Mouse (Mus musculus): Measurements from ENCODE around the gene Nek8. TPM values are rescaled to one million over a fixed set of nuclear protein-coding genes. Genes with fewer than 3 reads are reported as not detected.

The Nek8 gene
- polyA plus RNA-seq, 1 experiment from 2014 or later: 16.5 TPM

DNA sequence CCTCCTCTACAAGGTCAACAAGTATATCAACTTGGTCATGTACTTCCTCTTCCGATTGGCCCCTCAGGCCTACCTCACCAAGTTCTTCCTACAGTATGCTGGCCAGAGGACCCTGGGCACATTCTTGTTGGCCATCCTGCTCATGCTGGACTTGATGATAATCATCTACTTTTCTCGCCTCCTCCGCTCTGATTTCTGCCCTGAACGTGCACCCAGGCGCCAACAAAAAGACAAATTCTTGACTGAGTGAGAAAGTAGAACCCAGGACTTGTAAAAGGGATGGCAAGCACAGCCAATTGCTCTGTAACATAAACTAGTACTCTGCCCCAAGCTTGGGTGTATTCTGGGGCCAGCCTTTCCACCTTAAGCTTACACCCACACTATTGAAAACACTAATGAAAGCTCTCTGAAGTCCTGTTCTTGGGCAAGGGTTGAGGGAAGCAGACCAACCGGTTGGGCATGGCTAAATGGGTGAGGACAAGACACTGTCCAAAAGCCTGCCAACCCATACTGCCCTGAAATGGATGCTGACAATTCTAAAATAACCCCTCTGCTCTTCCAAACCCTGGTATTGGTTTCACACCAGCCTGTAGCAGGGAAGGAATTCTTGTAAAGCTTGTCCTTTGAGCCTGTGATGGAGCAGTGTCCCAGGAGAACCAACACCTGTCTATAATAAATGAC lies 3.7 kb upstream of the Nek8 start:
- WGBS: 62% methylated on average over 6 of the region's 6 CpGs

DNA sequence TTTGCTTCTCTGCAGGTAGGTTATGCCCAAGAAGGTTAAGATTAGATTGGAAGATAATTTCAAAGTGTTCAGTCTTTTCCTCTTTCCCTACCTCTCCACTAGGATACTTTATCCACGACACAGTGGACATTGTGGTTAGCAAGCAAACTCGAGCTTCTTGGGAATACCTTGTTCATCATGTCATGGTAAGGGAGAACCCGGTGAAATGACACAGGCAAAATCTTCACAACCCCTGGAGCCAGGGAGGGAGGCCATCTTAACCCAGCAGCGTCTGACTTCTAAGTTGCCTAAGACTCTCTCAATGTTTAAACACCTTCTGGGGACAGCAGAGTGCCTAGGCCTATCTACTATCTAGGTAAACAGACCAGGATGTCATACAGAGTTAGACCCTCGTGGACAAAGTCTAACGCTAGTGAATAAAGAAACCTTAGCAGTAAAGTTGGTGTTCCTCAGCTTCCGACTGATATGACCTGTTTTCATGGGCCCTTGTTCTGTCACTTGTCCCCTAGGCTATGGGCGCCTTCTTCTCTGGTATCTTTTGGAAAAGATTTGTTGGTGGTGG lies 3.0 kb upstream of the Nek8 start:
- no peaks in the 10 kb centered on the region for H3K9me3 ChIP-seq
- peak overlapping the region; percentile 76 for H3K4me3 ChIP-seq
- H3K27me3 ChIP-seq (ENCODE audit: insufficient read depth, poor library complexity, severe bottlenecking): no peaks in the 10 kb centered on the region
- no peak for DNase-seq (ENCODE audit: low spot score)
- peaks cover 59% of the 10 kb centered on the region for H3K4me1 ChIP-seq
- H3K27ac ChIP-seq: peak overlapping the region; percentile 94
- WGBS: 25% methylated on average over 8 of the region's 8 CpGs
- peaks cover 31% of the 10 kb centered on the region for H3K36me3 ChIP-seq

More for the DNA sequence above, 3.7 kb upstream of the Nek8 start:
- H3K4me3 ChIP-seq: peak overlapping the region; percentile 76
- H3K9me3 ChIP-seq: no peaks in the 10 kb centered on the region
- H3K27me3 ChIP-seq (ENCODE audit: insufficient read depth, poor library complexity, severe bottlenecking): no peaks in the 10 kb centered on the region
- peaks cover 57% of the 10 kb centered on the region for H3K4me1 ChIP-seq
- H3K27ac ChIP-seq: no peak overlapping the region
- no peak for DNase-seq (ENCODE audit: low spot score)
- peaks cover 31% of the 10 kb centered on the region for H3K36me3 ChIP-seq

DNA sequence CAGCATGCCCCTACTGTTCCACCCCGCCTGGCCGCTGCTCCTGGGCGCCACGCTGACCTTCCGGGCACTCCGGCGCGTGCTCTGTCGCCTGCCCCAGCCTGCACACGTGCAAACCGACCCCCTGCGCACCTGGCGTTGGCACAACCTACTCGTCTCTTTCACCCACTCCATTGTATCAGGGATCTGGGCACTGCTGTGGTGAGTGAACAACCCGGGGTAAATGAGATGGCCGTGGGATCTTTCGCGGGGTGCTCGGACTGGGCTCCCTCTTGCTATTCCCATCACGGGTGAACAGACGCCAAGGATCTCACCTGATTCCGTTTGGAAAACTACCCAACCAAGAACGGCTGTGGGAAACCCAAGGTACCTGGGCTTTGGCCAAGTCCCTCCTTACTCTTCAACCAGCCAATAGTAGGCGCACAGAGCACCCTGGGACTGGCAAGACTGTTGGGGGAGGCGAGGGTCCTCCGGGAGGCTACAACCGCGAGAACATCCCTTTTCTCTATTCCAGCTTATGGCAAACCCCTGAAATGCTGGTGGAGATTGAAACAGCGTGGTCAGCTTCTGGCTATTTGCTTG lies 2.5 kb upstream of the Nek8 start:
- WGBS: 1% methylated on average over 29 of the region's 29 CpGs
- H3K4me1 ChIP-seq: peaks cover 58% of the 10 kb centered on the region

DNA sequence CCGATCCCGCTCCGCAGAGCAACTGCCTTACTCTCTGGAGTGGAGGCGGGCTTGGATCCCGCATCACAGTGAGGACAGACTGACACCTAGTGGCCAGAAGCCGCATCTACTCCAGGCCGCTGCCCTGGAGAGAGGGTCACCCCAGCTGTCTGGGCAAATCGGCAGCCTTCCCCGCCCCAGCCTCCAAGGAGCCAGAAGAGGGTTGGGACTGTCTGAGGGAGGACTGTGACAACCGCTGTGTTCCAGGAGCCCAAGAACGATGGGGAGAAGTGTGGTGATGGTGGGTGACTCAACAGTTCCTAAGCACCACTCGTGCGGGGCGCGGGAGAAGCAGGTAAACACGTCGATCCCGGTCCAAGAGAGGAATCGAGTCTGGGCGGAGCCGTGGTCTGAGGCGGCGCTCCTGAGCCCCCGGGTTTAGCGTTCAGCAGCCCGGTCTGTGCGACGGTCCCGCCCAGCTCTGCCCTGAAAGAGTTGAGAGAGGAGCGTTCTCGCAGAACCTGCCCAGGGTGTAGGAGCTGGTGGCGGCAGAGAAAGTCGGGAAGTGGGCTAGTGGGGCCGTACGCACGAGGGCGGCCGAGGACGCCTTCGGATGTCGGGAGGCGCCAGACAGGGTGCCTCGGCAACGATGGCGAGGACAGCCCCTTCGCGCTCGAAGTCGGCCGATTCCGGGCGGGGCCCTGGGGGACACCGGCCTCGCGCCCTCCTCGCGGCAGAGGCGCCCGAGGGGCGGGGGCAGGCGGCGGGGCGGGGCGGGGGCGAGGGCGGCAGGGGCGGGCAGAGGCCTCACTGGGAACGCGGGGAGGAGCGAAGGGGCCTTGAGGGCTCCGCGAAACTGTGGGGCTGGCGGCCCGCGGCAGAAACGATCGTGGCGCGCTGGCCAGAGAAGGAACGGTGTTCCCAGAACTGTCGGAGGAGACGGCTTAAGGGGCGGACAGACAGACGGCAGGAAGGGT lies 1.7 kb upstream of the Nek8 start:
- peak; percentile 97 for DNase-seq (ENCODE audit: low spot score)
- Histone ChIP-seq H3K36me3 (peaks cover 31% of the 10 kb centered on the region), H3K9me3 (no peaks in the 10 kb centered on the region), H3K4me3 (peak overlapping the region; percentile 76), H3K27me3 (ENCODE audit: insufficient read depth, poor library complexity, severe bottlenecking) (no peaks in the 10 kb centered on the region), H3K27ac (peak overlapping the region; percentile 94), H3K4me1 (peaks cover 56% of the 10 kb centered on the region)
- WGBS: under 1% methylated on average over 84 of the region's 84 CpGs

More for the DNA sequence above, 2.5 kb upstream of the Nek8 start:
- H3K9me3 ChIP-seq: no peaks in the 10 kb centered on the region
- H3K27ac ChIP-seq: peak overlapping the region; percentile 94
- peak overlapping the region; percentile 76 for H3K4me3 ChIP-seq
- peak; percentile 89 for DNase-seq (ENCODE audit: low spot score)
- H3K36me3 ChIP-seq: peaks cover 31% of the 10 kb centered on the region
- no peaks in the 10 kb centered on the region for H3K27me3 ChIP-seq (ENCODE audit: insufficient read depth, poor library complexity, severe bottlenecking)

DNA sequence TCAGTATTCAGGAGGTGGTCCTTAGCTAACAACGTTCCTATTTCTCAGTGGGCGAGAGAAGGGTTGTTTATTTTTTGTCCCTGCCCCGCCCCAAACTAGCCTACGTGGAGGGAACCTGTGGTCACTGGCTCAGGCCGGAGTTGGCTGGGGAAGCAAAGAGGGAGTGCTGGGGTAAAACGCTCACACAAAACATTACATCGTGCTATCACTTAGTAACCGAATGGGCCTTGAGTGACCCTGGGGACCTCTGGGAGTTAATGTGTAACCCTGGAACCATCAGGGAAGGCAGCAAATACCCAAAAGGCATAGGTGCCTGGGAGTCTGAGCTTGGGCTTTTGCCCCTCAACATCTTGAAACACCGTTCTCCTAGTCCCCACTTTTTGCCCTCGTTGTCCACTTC lies 962 bp upstream of the Nek8 start:
- peak; percentile 87 for DNase-seq (ENCODE audit: low spot score)
- Histone ChIP-seq H3K36me3 (peaks cover 37% of the 10 kb centered on the region), H3K4me1 (peaks cover 62% of the 10 kb centered on the region), H3K27me3 (ENCODE audit: insufficient read depth, poor library complexity, severe bottlenecking) (no peaks in the 10 kb centered on the region), H3K27ac (peak overlapping the region; percentile 94), H3K4me3 (peak overlapping the region; percentile 76), H3K9me3 (no peaks in the 10 kb centered on the region)
- 0% methylated on average over 10 of the region's 10 CpGs for WGBS

DNA sequence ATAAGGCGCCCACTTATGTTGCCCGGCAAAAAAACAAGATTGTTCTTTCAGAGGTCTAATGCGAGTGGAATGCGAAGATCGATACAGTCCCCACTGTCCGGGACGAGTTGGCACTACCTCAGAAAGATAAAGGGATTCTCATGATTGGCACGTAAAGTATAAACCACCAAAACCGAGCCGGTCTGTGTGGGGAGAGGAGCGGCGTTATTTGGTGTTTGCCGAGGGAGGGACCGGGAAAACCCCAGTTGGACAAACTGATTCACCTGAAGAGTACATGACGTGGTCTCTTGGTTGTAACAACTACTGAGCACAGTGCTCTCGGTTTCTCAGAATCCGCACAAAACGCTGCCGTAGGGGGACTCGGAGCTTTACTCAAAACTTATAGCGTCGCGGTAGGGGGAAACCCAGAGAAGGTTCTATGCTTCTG lies 443 bp upstream of the Nek8 start:
- Histone ChIP-seq H3K4me3 (peak overlapping the region; percentile 76), H3K27ac (peak overlapping the region; percentile 94), H3K36me3 (peaks cover 38% of the 10 kb centered on the region), H3K27me3 (ENCODE audit: insufficient read depth, poor library complexity, severe bottlenecking) (no peaks in the 10 kb centered on the region), H3K4me1 (peaks cover 60% of the 10 kb centered on the region), H3K9me3 (no peaks in the 10 kb centered on the region)
- WGBS: under 1% methylated on average over 23 of the region's 23 CpGs
- DNase-seq (ENCODE audit: low spot score): no peak

DNA sequence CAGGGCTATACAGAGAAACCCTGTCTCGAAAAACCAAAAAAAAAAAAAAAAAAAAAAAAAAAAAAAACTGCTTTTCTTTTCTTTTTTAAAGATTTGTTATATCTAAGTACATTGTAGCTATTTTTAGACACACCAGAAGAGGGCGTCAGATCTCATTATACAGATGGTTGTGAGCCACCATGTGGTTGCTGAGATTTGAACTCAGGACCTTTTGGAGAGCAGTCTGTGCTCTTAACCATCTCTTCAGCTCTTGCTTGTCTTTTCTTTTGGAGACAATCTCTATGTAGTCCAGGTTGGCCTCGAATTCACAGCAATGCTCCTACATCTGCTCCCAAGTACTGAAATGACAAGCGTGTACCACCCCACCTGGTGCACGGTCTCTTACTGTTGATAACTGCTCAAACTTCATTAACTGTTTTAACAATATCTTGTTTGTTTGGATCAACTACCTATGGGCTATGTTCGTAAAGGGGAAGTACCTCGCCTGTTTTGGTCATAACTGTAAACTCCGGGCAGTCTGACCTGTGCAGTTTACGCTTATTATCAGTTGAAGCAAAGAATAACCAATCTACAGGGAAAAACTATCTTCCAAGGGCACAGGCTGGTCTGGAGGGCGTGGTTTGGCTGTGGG lies 589 bp downstream of the Nek8 start:
- WGBS: 3% methylated on average over 9 of the region's 10 CpGs
- Histone ChIP-seq H3K9me3 (no peaks in the 10 kb centered on the region), H3K36me3 (peaks cover 37% of the 10 kb centered on the region), H3K27me3 (ENCODE audit: insufficient read depth, poor library complexity, severe bottlenecking) (no peaks in the 10 kb centered on the region), H3K4me1 (peaks cover 55% of the 10 kb centered on the region), H3K4me3 (peak overlapping the region; percentile 76), H3K27ac (peak overlapping the region; percentile 94)
- DNase-seq (ENCODE audit: low spot score): no peak

DNA sequence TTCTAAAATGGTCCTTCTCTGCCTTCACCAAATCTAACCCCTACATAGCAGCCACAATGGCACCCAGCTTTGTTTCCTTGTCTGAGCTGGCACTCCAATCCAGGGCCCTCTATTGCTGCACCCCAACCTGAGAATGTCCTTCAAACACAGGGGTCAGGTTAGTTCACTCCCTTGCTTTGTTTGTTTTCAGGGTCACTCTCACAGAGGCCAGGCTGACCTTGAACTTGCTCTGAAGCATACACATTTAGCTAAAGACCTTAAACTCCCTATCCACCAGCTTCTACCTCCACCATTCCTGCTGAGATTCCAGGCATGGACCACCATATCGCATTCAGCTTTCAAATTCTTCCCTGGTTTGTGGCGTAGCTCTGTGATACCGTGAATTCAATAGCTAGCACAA lies 2.0 kb downstream of the Nek8 start:
- Histone ChIP-seq H3K4me1 (peaks cover 42% of the 10 kb centered on the region), H3K27me3 (ENCODE audit: insufficient read depth, poor library complexity, severe bottlenecking) (no peaks in the 10 kb centered on the region), H3K27ac (peak overlapping the region; percentile 36; the same call in 1 of the 2 replicates), H3K9me3 (no peaks in the 10 kb centered on the region), H3K4me3 (no peak overlapping the region), H3K36me3 (peaks cover 31% of the 10 kb centered on the region)
- WGBS: 90% methylated on average over 3 of the region's 3 CpGs
- DNase-seq (ENCODE audit: low spot score): no peak

DNA sequence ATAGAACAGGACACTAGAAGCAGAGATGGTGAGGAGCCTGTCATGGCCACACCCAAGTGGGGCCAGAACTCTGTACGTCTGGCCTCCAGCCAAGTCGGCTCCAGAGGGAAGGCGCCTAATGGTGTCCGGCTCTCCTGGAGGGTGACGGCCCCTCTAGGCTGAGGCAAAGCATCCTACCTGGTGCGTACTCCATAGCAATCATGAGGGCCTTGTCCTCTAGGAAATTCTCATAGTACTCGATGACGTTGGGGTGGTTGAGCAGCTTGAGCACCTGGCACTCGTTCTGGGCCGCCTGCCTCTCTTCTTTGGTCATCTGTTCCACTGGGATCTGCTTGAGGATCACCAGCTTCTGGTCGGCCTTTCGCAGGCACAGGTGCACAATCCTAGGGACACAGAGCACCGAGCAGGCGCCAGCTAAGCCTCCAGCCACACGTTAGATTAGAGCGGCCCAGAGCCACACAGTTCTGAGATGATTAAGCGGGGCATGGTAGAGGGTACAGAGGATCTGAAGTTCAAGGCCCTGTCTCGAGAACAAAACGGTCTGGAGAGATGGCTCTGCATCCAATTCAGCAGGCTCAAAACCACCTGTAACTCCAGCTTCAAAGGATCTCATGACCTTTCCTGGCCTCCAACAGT lies 3.6 kb downstream of the Nek8 start:
- Histone ChIP-seq H3K4me1 (peaks cover 32% of the 10 kb centered on the region), H3K36me3 (peaks cover 27% of the 10 kb centered on the region), H3K27ac (no peak overlapping the region), H3K4me3 (no peak overlapping the region), H3K9me3 (no peaks in the 10 kb centered on the region), H3K27me3 (ENCODE audit: insufficient read depth, poor library complexity, severe bottlenecking) (peaks cover under 1% of the 10 kb centered on the region)
- DNase-seq (ENCODE audit: low spot score): no peak
- 89% methylated on average over 19 of the region's 19 CpGs for WGBS

DNA sequence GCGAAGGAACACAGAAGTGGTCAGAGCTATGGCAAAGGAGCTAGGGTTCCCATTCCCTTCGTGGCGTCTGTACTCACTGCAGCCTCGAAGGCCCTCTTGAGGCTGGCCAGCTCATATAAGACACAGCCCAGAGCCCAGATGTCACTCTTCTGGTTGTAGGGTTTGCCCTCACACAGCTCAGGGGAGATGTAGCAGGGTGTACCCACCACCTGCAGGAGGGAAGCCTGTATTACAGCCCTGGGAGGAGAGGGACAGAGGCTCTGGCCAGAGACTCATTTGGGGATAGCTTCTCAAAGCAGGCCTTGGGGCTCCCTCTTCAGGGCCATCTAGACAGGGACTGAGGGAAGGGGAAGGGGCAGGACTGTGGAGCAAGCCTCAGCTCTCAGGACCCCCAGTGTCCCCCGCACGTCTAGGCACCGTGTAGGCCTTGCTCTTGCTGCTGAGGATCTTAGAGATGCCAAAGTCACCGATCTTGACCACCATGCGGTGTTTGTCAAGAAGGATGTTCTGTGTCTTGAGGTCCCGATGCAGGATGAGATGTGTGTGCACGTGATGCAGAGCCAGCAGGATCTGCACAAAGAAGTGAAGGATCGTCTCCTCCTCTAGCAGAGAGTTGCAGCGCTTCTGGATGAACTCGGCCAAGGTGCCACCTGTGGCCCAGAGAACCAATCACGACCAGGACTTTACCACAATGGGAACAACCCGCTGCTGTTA lies 4.3 kb downstream of the Nek8 start:
- no peak for DNase-seq (ENCODE audit: low spot score)
- Histone ChIP-seq H3K27me3 (ENCODE audit: insufficient read depth, poor library complexity, severe bottlenecking) (peaks cover 8% of the 10 kb centered on the region), H3K27ac (no peak overlapping the region), H3K9me3 (no peaks in the 10 kb centered on the region), H3K4me3 (no peak overlapping the region), H3K36me3 (peaks cover 29% of the 10 kb centered on the region), H3K4me1 (peaks cover 27% of the 10 kb centered on the region)
- 76% methylated on average over 16 of the region's 16 CpGs for WGBS

DNA sequence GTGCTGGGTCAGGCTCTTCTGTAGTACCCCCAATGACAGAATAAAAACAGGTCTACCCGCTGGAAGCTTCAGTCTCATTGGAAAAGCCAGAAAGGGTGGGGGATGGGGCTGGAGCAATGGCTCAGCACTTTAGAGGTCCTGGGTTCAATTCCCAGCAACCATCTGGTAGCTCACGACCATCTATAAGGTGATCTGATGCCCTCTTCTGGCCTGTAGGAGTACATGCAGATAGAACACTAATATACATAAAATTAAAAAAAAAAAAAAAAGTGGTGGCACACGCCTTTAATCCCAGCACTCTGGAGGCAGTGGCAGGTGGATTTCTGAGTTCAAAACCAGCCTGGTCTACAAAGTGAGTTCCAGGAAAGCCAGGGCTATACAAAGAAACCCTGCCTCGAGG lies 5.1 kb downstream of the Nek8 start:
- Histone ChIP-seq H3K4me1 (peaks cover 33% of the 10 kb centered on the region), H3K4me3 (no peak overlapping the region), H3K9me3 (no peaks in the 10 kb centered on the region), H3K27me3 (ENCODE audit: insufficient read depth, poor library complexity, severe bottlenecking) (peaks cover 9% of the 10 kb centered on the region), H3K36me3 (peaks cover 30% of the 10 kb centered on the region), H3K27ac (no peak overlapping the region)
- 66% methylated on average over 4 of the region's 4 CpGs for WGBS
- DNase-seq (ENCODE audit: low spot score): no peak

Measured in heart, embryonic 10.5 days (tissue).